Mouse (Mus musculus): Measurements from ENCODE around the gene Rnf20. TPM values are rescaled to one million over a fixed set of nuclear protein-coding genes. Genes with fewer than 3 reads are reported as not detected.

The Rnf20 gene
- 25.5 TPM for polyA plus RNA-seq (2012; fragmentation: generic; extraction: Trizol)

- peak within 1 kb of the TSS; percentile 62 for H3ac ChIP-seq (ENCODE audit: control insufficient read depth, insufficient read length)
- peaks cover 7% of the 10 kb centered on the region for H3K36me3 ChIP-seq (ENCODE audit: control insufficient read depth, insufficient read depth)
- H3K79me2 ChIP-seq (ENCODE audit: control insufficient read depth, insufficient read depth): peaks cover 27% of the 10 kb centered on the region
- peak within 1 kb of the TSS; percentile 91 for H3K4me3 ChIP-seq
- peaks cover under 1% of the 10 kb centered on the region for H3K27me3 ChIP-seq (ENCODE audit: control insufficient read depth, insufficient read depth, insufficient read length)
- TF ChIP-seq SRF (IDR thresholded peaks at IDR 0.05; ENCODE audit: control insufficient read depth, insufficient read length, low read depth) (peak; percentile 72), POLR2A (IDR thresholded peaks at IDR 0.05; ENCODE audit: insufficient read length, low read depth) (peak; percentile 73), MYOD1 (IDR thresholded peaks at IDR 0.05; ENCODE audit: control insufficient read depth in 1 of 3, insufficient read length in 2 of 3, low read depth in 2 of 3) (peak in 1 of 3 experiments; percentile 21), USF1 (IDR thresholded peaks at IDR 0.05; ENCODE audit: low read depth) (no peak), POLR2AphosphoS2 (IDR thresholded peaks at IDR 0.05; ENCODE audit: insufficient read length, low read depth) (peak; percentile 62), REST (IDR thresholded peaks at IDR 0.05; ENCODE audit: insufficient read depth, insufficient read length) (no peak), TCF3 (IDR thresholded peaks at IDR 0.05; ENCODE audit: insufficient read length, low read depth) (no peak), CEBPB (IDR thresholded peaks at IDR 0.05; ENCODE audit: insufficient read depth, poor library complexity, severe bottlenecking) (no peak), MAX (IDR thresholded peaks at IDR 0.05; ENCODE audit: low read depth) (no peak), TCF12 (IDR thresholded peaks at IDR 0.05; ENCODE audit: insufficient read depth, poor library complexity, severe bottlenecking) (no peak), MYOG (IDR thresholded peaks at IDR 0.05; ENCODE audit: control insufficient read depth in 1 of 3, insufficient read depth in 1 of 3, insufficient read length in 2 of 3, low read depth in 2 of 3) (peak in 1 of 3 experiments; percentile 9), E2F4 (IDR thresholded peaks at IDR 0.05; ENCODE audit: insufficient read depth) (no peak)
- H3K4me2 ChIP-seq (ENCODE audit: low read depth): peak within 1 kb of the TSS; percentile 74
These were observed at the start of gene Rnf20 for GRCm38 (mm10) chr4:49631319-49632138. TSS of gene Rnf20 (plus strand) at chr4:49632006.

DNA sequence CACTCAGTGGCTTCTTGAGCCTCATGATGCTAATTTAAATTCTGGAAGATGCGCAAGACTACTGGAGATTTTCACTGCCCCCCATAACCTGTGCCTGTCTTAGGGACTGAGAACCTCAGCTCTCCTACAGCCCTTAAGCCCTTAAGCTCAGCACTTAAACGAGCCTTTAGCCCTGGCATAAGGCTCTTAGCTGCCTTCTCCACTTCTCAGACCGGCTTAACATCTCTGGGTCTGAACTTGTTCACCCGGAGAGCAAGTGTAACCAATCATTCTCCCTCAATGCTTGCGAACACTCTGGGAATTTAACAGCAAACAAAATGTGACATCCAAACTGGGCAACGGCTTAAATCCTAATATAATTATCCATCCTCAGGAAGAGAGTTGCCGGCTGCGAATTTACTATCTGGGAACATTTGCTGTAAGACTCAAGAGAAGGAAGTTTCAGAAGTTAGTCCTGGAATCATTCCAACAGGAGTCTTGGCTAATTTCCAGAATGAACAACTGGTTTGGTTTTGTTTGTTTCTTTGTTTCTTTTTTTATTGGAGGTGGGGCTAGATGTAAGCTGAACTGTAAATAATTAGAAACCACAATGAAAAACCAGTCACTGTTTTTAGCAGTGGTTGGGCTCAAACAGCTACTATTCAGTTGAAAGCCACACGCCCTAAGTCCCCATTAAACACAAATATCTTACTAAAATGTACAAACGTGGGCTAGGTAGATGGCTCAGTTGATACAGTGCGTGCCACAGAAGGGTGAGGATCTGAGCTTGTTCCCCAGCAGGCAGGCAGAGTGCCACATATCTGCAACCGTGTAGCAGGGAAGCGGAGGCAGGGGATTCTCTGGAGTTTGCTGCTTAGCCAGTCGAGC, 47.6 kb upstream of the Rnf20 start:
- H3K4me2 ChIP-seq (ENCODE audit: low read depth): peak overlapping the region; percentile 42
- no peak for TF ChIP-seq MAX (IDR thresholded peaks at IDR 0.05; ENCODE audit: low read depth)
- TF ChIP-seq USF1 (IDR thresholded peaks at IDR 0.05; ENCODE audit: low read depth): no peak
- TF ChIP-seq SRF (IDR thresholded peaks at IDR 0.05; ENCODE audit: control insufficient read depth, insufficient read length, low read depth): no peak
- no peak for TF ChIP-seq POLR2A (IDR thresholded peaks at IDR 0.05; ENCODE audit: insufficient read length, low read depth)
- no peak for TF ChIP-seq E2F4 (IDR thresholded peaks at IDR 0.05; ENCODE audit: insufficient read depth)
- TF ChIP-seq TCF3 (IDR thresholded peaks at IDR 0.05; ENCODE audit: insufficient read length, low read depth): no peak
- no peak for TF ChIP-seq POLR2AphosphoS2 (IDR thresholded peaks at IDR 0.05; ENCODE audit: insufficient read length, low read depth)
- H3K79me2 ChIP-seq (ENCODE audit: control insufficient read depth, insufficient read depth): no peaks in the 10 kb centered on the region
- H3K4me3 ChIP-seq: no peak overlapping the region
- no peaks in the 10 kb centered on the region for H3K36me3 ChIP-seq (ENCODE audit: control insufficient read depth, insufficient read depth)
- H3K27me3 ChIP-seq (ENCODE audit: control insufficient read depth, insufficient read depth, insufficient read length): no peaks in the 10 kb centered on the region
- H3ac ChIP-seq (ENCODE audit: control insufficient read depth, insufficient read length): no peak overlapping the region

DNA sequence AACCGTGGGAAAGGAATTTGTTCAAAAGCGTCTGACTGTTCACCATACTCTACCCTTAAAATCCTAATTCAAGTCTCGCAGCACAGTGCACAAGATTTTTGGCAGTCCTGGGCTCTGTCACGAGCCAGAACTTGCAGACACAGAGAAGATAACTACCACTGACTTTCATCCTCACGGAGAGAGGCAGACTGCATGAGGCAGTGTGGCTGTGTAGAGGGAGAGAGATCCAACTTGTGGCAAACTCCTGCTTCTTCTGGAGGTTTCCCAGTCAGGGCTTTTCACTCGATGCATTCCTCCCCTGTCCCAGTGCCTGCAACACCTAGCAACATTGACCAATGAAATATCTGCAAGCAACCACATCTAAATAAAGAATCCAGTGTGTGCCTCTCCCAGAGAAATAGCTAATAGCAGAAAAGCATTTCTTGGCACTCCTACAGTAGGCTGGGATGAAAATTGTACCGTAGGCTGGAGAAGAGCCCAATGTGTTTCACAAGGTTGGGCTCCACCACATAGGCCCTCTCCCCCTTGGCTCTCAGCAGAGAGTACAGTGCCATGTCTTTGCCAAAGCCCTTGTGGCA, 46.2 kb upstream of the Rnf20 start:
- no peak overlapping the region for H3K4me3 ChIP-seq
- TF ChIP-seq CEBPB (IDR thresholded peaks at IDR 0.05; ENCODE audit: insufficient read depth, poor library complexity, severe bottlenecking): no peak
- no peak for TF ChIP-seq MAX (IDR thresholded peaks at IDR 0.05; ENCODE audit: low read depth)
- no peak for TF ChIP-seq TCF12 (IDR thresholded peaks at IDR 0.05; ENCODE audit: insufficient read depth, poor library complexity, severe bottlenecking)
- no peak for TF ChIP-seq MYOD1 (IDR thresholded peaks at IDR 0.05; ENCODE audit: control insufficient read depth in 1 of 3, insufficient read length in 2 of 3, low read depth in 2 of 3)
- TF ChIP-seq MYOG (IDR thresholded peaks at IDR 0.05; ENCODE audit: control insufficient read depth in 1 of 3, insufficient read depth in 1 of 3, insufficient read length in 2 of 3, low read depth in 2 of 3): no peak
- TF ChIP-seq USF1 (IDR thresholded peaks at IDR 0.05; ENCODE audit: low read depth): no peak
- no peak for TF ChIP-seq REST (IDR thresholded peaks at IDR 0.05; ENCODE audit: insufficient read depth, insufficient read length)
- no peak for TF ChIP-seq SRF (IDR thresholded peaks at IDR 0.05; ENCODE audit: control insufficient read depth, insufficient read length, low read depth)
- TF ChIP-seq TCF3 (IDR thresholded peaks at IDR 0.05; ENCODE audit: insufficient read length, low read depth): no peak
- TF ChIP-seq POLR2AphosphoS2 (IDR thresholded peaks at IDR 0.05; ENCODE audit: insufficient read length, low read depth): no peak
- no peak for TF ChIP-seq E2F4 (IDR thresholded peaks at IDR 0.05; ENCODE audit: insufficient read depth)
- TF ChIP-seq POLR2A (IDR thresholded peaks at IDR 0.05; ENCODE audit: insufficient read length, low read depth): no peak
- no peaks in the 10 kb centered on the region for H3K36me3 ChIP-seq (ENCODE audit: control insufficient read depth, insufficient read depth)
- no peak overlapping the region for H3ac ChIP-seq (ENCODE audit: control insufficient read depth, insufficient read length)
- no peaks in the 10 kb centered on the region for H3K79me2 ChIP-seq (ENCODE audit: control insufficient read depth, insufficient read depth)
- peaks cover 7% of the 10 kb centered on the region for H3K27me3 ChIP-seq (ENCODE audit: control insufficient read depth, insufficient read depth, insufficient read length)
- H3K4me2 ChIP-seq (ENCODE audit: low read depth): no peak overlapping the region

- Histone ChIP-seq H3K4me3 (no peak overlapping the region), H3K4me2 (ENCODE audit: low read depth) (no peak overlapping the region), H3K27me3 (ENCODE audit: control insufficient read depth, insufficient read depth, insufficient read length) (peaks cover 7% of the 10 kb centered on the region), H3K79me2 (ENCODE audit: control insufficient read depth, insufficient read depth) (no peaks in the 10 kb centered on the region), H3ac (ENCODE audit: control insufficient read depth, insufficient read length) (no peak overlapping the region), H3K36me3 (ENCODE audit: control insufficient read depth, insufficient read depth) (no peaks in the 10 kb centered on the region)
- TF ChIP-seq MAX (IDR thresholded peaks at IDR 0.05; ENCODE audit: low read depth) (no peak), MYOD1 (IDR thresholded peaks at IDR 0.05; ENCODE audit: control insufficient read depth in 1 of 3, insufficient read length in 2 of 3, low read depth in 2 of 3) (peak in 2 of 3 experiments; percentile 37 to 71), POLR2A (IDR thresholded peaks at IDR 0.05; ENCODE audit: insufficient read length, low read depth) (no peak), TCF3 (IDR thresholded peaks at IDR 0.05; ENCODE audit: insufficient read length, low read depth) (no peak), CEBPB (IDR thresholded peaks at IDR 0.05; ENCODE audit: insufficient read depth, poor library complexity, severe bottlenecking) (no peak), SRF (IDR thresholded peaks at IDR 0.05; ENCODE audit: control insufficient read depth, insufficient read length, low read depth) (no peak), POLR2AphosphoS2 (IDR thresholded peaks at IDR 0.05; ENCODE audit: insufficient read length, low read depth) (no peak), MYOG (IDR thresholded peaks at IDR 0.05; ENCODE audit: control insufficient read depth in 1 of 3, insufficient read depth in 1 of 3, insufficient read length in 2 of 3, low read depth in 2 of 3) (peak in 2 of 3 experiments; percentile 60 to 66), REST (IDR thresholded peaks at IDR 0.05; ENCODE audit: insufficient read depth, insufficient read length) (no peak), USF1 (IDR thresholded peaks at IDR 0.05; ENCODE audit: low read depth) (no peak)
These were observed 45.0 kb upstream of the Rnf20 start for GRCm38 (mm10) chr4:49586811-49587210.
